Mouse (Mus musculus) layer of hippocampus, postnatal 10 days (tissue): ENCODE data around the gene Dab1. TPM values are rescaled to one million over a fixed set of nuclear protein-coding genes. Genes with fewer than 3 reads are reported as not detected.

Experiments used
- DNase-seq, 2 experiments: peaks; one replicate each; pipeline ENCODE4 v3.0.0; 2021; ENCODE audit warnings: low spot score in 2 of 2
- total RNA-seq, 2 experiments: library from RNA; stranded (reverse); gene quantifications; 2 replicates each; pipeline ENCODE4 v1.2.3; 2021

The Dab1 gene
- total RNA-seq, 2 experiments from 2014 or later: 147 to 158 TPM

DNA sequence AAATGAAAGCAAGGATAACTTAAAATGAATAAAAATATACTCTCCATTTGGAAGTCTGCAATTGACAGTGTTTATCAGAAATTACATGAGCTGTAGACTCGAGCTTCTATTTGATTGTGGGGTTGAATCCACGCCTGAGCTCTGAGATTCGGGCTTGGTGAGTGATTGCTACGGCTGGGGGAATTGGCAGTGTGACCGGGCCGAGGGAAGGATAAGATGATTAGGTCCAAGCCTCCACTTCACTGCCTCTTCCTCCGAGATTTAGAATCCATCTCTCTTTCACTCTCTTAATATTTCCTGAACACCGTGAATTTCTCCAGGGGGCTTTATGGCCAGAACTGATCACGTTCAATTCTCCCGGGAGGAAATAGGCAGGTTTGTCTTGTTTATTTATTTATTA lies 452.1 kb downstream of the Dab1 start:
- DNase-seq: no peak

GRCm38 (mm10) chr4:104073920-104074459 lies 454.8 kb downstream of the Dab1 start:
- no peak for DNase-seq

DNA sequence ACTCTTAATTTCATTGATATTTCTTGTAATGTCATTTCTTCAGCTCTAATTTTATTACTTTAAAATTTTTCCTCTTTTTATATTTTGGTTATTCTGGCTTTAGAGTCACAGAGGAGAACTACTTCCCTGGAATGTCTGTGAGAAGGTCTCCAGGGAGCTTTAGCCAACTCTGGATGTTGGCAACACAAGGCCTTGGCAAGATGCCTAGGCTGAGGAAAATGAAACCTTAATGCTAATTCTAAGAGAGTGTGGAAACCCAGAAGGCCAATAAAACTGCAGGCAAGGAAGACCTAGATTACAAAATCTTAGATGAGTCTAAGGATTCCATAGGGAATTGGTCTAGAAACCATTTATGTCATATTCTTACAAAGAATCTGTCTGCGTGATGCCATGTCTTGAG lies 458.6 kb downstream of the Dab1 start:
- DNase-seq: peak; percentile 46 to 58

DNA sequence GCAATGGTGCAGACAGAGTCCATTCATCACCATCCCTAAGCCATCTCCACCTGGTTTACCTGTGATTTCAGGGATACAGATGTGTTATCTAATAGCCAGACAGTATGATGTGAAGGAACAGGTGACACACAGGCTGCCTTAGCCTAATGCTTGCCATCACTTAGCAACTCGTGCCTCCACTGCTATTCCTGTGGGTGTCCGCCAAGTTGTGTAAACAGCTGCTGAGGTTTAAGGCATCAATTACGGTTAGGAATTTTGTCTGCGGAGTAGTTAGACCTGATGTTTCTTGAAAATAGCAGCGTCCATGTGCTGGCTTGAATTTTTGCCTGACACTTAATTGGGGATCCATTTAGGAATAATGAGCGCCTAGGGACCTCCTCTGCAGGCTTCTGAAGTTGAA lies 487.1 kb downstream of the Dab1 start:
- DNase-seq: no peak

- DNase-seq: no peak
Measured at GRCm38 (mm10) chr4:104111614-104112013, 492.5 kb downstream of the Dab1 start.

DNA sequence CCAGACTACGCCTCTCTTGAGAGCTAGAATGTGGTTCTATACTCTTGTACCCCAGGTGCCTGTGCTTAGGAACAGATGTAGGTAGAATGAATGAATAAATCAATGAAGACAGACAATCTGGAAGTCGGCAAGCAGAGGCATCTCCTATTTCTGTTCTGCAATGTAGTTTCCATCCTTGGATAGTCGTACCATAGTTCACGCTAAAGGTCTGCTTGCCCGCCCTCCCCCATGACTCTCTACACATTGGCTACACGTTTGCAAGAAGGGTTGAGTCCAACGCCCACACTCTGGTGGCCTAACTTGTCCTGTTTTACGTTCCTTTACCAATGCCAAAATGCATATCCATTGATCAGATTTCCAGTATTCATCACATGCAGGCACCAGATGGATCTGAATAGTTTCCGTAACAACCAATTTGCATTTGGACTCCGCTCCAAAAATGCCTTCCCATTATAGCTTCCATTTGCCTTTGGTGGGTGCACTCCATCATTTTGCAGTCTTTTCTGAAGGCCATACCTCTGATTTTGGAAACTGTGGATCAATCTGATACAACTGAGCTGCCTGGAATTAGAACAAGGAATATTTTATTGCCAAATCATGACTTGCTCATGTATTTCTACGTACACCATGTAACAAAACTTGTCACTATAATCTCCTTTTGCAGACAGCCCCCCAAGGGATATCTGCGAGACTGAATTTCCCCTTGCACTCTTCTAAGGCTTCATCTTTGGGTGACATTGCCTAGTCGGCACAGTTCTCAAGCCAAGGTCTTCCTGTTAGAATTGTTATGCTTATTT lies 494.2 kb downstream of the Dab1 start:
- peak; percentile 45 to 57 for DNase-seq

DNA sequence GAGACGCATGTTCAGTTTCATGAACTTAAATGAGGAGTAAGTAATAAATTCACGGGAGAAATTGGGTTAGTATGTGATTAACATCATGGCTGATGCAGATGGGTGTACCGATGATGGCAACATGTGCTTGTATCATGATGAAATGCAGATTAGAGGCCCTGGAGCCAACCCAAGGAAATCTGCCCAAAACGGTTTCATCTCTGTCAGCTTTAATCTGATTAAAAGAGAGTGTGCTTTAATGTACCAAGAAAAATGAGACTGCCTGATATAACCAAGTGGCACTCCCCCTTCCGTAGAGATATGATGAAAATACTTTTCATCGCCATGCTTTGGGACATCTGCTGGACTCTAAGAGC lies 494.8 kb downstream of the Dab1 start:
- peak; percentile 41 to 60 for DNase-seq

DNA sequence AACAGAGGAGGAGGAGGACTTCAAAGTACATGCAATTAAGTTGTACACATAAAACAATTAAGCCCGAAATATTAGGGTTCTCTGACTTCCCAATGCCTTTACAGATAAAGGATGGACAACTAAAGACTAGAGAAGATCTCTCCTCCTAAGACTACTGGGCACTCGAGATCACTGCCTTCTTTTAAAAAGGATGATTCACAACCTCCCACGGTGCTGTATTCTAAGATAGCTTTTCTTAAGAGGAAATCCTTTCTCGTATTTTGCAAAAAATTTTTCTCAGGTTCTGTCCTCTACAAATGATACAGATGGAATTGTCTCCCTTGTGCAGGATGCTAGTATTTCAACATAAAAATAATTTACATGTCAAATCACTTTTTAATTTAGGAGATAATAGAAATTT lies 500.9 kb downstream of the Dab1 start:
- no peak for DNase-seq

- DNase-seq: no peak
Measured at GRCm38 (mm10) chr4:104121959-104122358, 502.8 kb downstream of the Dab1 start.

- no peak for DNase-seq
Measured at GRCm38 (mm10) chr4:104122364-104122763, 503.2 kb downstream of the Dab1 start.

DNA sequence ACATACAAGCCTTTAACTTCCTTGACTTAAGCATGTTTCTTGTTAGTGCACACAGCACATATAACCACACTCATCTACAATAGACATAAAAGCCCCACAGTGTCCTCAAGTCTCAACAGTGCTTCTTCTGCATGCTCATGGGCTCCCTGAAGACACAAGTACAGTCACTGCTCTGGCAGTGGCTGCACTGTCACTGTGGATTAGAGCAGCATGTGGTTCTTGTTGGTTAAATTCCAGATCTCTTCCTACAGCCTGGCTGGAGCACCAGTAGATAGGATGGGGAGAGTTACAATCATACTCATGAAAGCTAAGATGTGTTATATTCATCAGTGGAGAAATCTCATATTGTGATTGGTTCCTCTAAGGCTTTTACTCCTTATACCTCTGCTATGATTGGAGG lies 534.5 kb downstream of the Dab1 start:
- DNase-seq: no peak

DNA sequence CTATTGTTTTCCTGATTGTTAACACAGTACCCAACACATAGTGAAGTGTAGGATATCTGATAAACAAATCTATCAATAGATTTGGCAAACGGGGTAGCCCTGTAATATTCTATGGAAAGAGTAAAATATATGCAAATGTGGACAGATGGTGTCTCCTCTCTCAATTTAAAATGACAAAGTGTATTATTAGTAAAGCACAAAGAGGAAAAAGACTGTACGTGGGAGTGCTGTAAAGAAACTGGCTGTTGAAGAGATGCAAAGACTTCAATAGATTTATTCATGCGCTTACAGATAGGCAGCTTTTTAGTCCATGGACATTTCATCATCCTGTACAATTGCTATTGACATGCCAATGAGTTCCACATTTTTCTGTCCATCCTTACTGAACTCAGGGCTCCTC lies 558.9 kb downstream of the Dab1 start:
- DNase-seq: no peak

DNA sequence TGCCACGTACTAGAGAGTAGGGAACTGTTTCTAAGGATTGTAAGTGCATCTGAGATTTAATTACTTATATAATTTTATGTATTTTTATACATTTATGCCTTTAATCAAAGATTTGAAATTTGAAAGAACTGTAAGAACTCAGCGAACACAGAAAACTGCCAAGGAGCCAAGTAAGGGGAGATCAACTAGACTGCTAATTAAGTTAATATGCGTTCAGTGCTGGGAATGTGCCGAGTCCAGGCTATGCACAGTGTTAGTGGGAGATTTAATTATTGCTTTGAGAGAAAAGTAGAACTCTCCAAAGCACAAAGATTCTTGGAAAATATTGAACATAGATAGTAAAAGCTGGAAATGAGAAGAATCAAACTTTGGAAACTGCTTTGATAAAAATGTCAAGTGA lies 567.2 kb downstream of the Dab1 start:
- DNase-seq: no peak

GRCm38 (mm10) chr4:104198635-104199034 lies 579.5 kb downstream of the Dab1 start:
- no peak for DNase-seq

DNA sequence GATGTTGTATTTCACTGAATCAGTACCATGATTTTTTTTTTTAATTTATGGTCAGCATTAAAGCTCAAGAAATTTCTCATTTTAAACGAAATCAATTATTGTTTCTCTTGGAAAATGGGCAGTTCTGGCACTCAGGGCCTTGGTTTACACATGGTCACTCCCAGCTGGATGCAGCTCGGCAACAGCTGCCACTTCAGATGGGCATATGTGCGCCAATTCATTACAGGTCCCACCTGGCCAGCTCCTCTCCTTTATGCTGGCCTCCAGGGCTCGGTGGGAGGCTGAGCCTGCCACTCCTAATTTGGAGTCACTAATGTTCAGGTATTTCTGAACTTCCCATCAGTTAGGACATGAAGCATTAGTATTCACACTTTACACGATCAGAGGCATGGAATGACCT lies 582.5 kb downstream of the Dab1 start:
- DNase-seq: no peak

DNA sequence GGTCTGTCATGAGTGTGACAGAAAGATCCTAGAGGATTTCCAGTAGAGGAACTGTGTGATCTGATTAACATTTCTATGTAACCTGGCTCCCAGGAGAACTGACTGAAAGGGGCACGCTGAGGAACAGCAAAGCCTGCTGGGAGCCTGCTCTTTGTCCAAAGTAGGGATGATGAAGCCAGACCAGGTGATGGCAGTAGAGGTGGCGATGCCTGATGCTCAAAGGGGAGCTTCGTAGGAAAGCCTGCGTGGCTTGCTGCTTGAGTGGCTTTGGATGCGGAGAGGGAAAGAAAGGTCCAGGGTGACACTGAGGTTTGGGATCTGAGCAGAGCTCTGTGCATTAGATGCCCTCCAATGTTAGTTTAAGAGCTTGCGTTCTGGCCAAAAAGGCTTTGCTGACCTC lies 584.9 kb downstream of the Dab1 start:
- no peak for DNase-seq

- DNase-seq: no peak
Measured at GRCm38 (mm10) chr4:104206639-104207038, 587.5 kb downstream of the Dab1 start.

DNA sequence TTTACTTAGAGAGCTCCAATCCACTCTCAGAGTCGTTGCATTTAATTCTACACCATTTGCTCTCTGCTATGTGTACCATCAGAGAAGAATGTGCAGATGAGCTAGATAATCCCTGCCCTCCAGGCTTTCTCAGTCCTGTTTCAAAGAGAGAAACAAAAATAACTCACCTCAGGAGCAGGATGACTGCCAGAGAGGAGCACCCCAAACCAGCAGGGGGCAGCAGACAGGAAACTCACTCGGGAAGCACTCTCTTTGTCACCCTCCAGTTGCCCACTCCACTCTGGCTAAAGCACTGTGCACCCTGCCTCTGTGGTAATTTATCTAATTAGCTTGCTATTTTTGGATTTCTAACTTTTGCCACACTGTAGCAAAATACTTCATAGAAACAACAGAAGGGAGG lies 589.9 kb downstream of the Dab1 start:
- peak; percentile 49 to 54 for DNase-seq

DNA sequence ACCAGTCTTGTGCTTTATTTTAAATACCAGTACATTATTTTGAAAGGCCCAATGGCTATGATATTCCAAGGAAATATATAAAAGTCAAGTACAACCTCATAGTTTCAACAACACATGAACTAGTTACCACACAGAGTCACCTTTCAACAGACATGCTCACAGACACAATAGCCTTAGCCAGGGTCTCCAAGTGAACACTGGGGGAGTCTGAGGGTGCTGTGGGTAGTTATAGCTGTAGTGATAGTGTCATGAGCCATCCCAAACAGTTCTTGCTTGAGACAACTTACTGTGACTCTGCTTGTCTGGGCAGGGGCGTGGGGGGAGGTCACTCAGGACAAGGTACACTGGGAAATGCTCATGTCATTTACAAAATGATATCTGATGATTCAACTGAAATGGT lies 591.6 kb downstream of the Dab1 start:
- no peak for DNase-seq

- DNase-seq: no peak
Measured at GRCm38 (mm10) chr4:104211531-104212455, 592.6 kb downstream of the Dab1 start.

- DNase-seq: no peak
Measured at GRCm38 (mm10) chr4:104214724-104215123, 595.6 kb downstream of the Dab1 start.

DNA sequence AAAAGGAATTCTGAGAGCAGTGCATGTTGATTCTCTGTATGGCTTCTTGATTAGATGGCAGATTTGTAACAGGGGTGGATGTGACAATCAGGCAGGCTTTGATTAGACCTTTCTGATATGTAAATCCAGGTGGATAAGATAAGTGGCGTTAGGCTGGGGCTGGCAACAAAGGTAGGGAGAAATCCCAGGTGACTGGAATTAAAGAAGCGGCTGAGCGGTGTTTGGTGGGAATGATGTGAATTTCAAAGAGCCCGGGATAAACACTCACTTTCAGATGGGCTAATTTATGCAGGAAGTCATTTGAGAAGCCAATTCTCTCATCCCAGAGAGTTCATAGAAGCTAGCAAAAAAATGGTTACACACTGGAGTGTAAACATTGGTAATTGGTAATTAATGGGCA lies 598.2 kb downstream of the Dab1 start:
- DNase-seq: no peak
